Mouse (Mus musculus): ENCODE results near the gene Mettl7b. TPM values are rescaled to one million over a fixed set of nuclear protein-coding genes. Genes with fewer than 3 reads are reported as not detected.

Mettl7b gene
- polyA plus RNA-seq, 1 experiment from 2014 or later, result not detected

DNA sequence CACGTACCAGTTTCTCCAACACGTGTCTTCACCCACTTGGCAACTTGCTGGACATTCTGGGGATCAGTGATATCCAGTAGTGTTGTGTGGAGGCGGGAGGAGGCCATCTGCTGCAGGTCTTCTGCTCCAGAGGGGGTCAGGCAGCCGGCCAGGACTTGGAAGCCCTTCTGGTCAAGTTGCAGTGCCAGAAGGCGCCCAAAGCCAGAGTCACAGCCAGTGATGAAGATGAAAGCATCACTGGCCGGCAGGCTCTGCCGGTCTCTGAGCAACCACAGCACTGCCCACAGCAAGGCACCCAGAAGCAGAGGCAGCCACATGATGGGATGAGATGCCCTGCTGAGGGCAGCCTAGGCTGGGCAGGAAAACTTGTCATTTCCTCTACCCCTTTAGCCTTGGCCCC, 42.5 kb downstream of the Mettl7b start:
- WGBS (ENCODE audit: insufficient replicate concordance), result 62% methylated on average over 7 of the region's 7 CpGs
- no peak for ATAC-seq (ENCODE audit: insufficient read depth)
- Histone ChIP-seq H3K4me1 (replicated peaks) (peaks cover 46% of the 10 kb centered on the region), H3K4me2 (peak overlapping the region; percentile 28), H3K27me3 (no peaks in the 10 kb centered on the region), H3K36me3 (replicated peaks) (peaks cover 15% of the 10 kb centered on the region), H3K9me3 (replicated peaks) (no peaks in the 10 kb centered on the region), H3K9ac (no peak overlapping the region), H3K27ac (replicated peaks) (no peak overlapping the region), H3K4me3 (replicated peaks) (no peak overlapping the region)

DNA sequence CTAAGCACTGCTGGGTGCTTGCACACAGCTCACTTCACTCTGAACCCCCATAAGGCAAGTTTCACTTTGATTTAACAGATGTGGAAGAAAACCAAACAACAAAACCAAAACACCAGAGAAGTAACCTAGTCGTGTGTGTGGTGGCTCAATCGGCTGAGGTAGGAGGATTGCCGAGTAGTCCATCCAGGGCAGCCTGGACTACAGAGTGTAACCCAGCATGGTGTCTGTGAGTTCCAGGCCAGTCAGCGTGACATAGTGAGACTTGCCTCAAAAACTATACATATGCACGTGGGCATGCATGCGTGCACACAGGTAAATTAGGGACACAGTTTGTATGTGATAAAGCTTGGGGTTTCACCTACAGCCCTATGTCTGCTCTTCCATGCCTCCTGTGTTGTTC, 43.4 kb downstream of the Mettl7b start:
- 72% methylated on average over 6 of the region's 6 CpGs for WGBS (ENCODE audit: insufficient replicate concordance)
- Histone ChIP-seq H3K27me3 (peaks cover 7% of the 10 kb centered on the region; the same call in 1 of the 2 replicates), H3K4me3 (replicated peaks) (no peak overlapping the region), H3K27ac (replicated peaks) (no peak overlapping the region), H3K9me3 (replicated peaks) (no peaks in the 10 kb centered on the region), H3K4me1 (replicated peaks) (peaks cover 37% of the 10 kb centered on the region), H3K4me2 (no peak overlapping the region), H3K9ac (no peak overlapping the region), H3K36me3 (replicated peaks) (peaks cover 15% of the 10 kb centered on the region)
- ATAC-seq (ENCODE audit: insufficient read depth), result no peak

DNA sequence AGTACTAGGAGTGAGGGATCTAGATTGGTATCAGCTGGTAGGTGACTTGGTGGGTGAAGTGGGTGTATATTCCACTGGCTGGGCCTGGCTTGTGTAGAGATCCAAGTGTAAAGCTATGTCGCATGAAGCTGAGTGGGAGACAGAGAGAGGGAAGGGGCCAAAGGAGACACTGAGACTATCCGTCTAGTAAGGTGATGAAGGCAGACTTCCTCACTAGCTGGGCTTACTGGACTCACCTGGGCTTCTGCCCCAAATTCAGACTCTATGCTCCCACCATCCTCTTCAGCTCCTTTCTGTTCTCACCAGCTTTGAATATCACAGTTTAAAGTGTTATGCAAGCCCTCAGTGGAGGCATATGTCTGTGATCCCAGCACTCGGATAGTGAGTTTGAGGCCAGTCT, 44.1 kb downstream of the Mettl7b start:
- Histone ChIP-seq H3K36me3 (replicated peaks) (peaks cover 15% of the 10 kb centered on the region), H3K4me2 (no peak overlapping the region), H3K27me3 (peaks cover 14% of the 10 kb centered on the region; the same call in 1 of the 2 replicates), H3K9ac (no peak overlapping the region), H3K4me1 (replicated peaks) (peaks cover 30% of the 10 kb centered on the region), H3K27ac (replicated peaks) (no peak overlapping the region), H3K4me3 (replicated peaks) (no peak overlapping the region), H3K9me3 (replicated peaks) (no peaks in the 10 kb centered on the region)
- 74% methylated on average over 3 of the region's 3 CpGs for WGBS (ENCODE audit: insufficient replicate concordance)
- no peak for ATAC-seq (ENCODE audit: insufficient read depth)

DNA sequence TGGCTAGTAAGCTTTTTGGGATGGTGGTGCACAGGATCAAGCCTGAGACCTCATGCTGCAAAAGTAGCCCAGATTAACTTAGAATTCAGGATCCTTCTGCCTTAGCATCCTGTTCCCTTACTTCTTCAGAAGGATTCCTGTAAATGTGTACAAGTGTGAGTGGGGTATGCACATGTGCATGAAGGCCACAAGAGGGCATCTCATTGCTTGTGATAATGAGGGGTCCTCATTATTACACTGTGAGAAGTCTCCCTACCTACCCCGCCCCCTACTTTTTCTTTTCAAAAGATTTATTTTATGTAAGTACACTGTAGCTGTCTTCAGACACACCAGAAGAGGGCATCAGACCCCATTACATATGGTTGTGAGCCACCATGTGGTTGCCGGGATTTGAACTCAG, 45.2 kb downstream of the Mettl7b start:
- Histone ChIP-seq H3K4me1 (replicated peaks) (peaks cover 20% of the 10 kb centered on the region), H3K4me3 (replicated peaks) (no peak overlapping the region), H3K27me3 (peaks cover 25% of the 10 kb centered on the region), H3K4me2 (no peak overlapping the region), H3K36me3 (replicated peaks) (peaks cover 15% of the 10 kb centered on the region), H3K9ac (no peak overlapping the region), H3K9me3 (replicated peaks) (no peaks in the 10 kb centered on the region), H3K27ac (replicated peaks) (no peak overlapping the region)
- no peak for ATAC-seq (ENCODE audit: insufficient read depth)
- WGBS (ENCODE audit: insufficient replicate concordance), result 64% methylated on average over 2 of the region's 2 CpGs

DNA sequence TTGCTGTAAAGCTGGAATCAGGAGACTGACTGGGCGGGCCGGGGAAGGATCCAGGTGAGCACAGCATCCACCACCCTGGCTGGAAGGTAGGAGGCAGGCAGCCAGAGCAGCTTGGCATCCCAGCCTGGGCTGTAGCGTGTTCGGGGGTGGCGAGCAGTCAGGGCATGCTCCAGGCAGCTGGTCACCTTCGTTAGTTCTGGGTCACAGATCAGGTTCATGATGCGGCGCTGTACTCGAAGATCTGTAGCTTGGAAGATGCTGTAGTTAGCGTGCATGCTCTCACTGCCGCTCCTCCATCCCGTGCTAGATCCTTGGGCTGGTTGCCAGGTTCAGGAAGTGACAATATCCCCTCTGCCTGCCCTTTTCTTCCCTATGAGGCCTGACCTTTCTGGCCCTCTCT, 47.1 kb downstream of the Mettl7b start:
- Histone ChIP-seq H3K27me3 (peaks cover 44% of the 10 kb centered on the region), H3K4me2 (no peak overlapping the region), H3K9me3 (replicated peaks) (no peaks in the 10 kb centered on the region), H3K4me1 (replicated peaks) (peaks cover 17% of the 10 kb centered on the region; the same call in 1 of the 2 replicates), H3K27ac (replicated peaks) (no peak overlapping the region), H3K4me3 (replicated peaks) (no peak overlapping the region), H3K9ac (no peak overlapping the region), H3K36me3 (replicated peaks) (peaks cover 15% of the 10 kb centered on the region)
- WGBS (ENCODE audit: insufficient replicate concordance), result 78% methylated on average over 12 of the region's 12 CpGs
- ATAC-seq (ENCODE audit: insufficient read depth), result no peak

- Histone ChIP-seq H3K9ac (no peak overlapping the region), H3K27ac (replicated peaks) (no peak overlapping the region)
- no peak for ATAC-seq (ENCODE audit: insufficient read depth)
These were observed 47.6 kb downstream of the Mettl7b start for GRCm38 (mm10) chr10:128913219-128913618.

GRCm38 (mm10) chr10:128912791-128913190, 48.0 kb downstream of the Mettl7b start:
- Histone ChIP-seq H3K4me3 (replicated peaks) (no peak overlapping the region), H3K27ac (replicated peaks) (no peak overlapping the region), H3K4me1 (replicated peaks) (peaks cover 12% of the 10 kb centered on the region; the same call in 1 of the 2 replicates), H3K9ac (no peak overlapping the region), H3K27me3 (peaks cover 53% of the 10 kb centered on the region), H3K9me3 (replicated peaks) (no peaks in the 10 kb centered on the region), H3K36me3 (replicated peaks) (peaks cover 15% of the 10 kb centered on the region), H3K4me2 (no peak overlapping the region)
- no peak for ATAC-seq (ENCODE audit: insufficient read depth)
- 57% methylated on average over 4 of the region's 4 CpGs for WGBS (ENCODE audit: insufficient replicate concordance)

More at GRCm38 (mm10) chr10:128913219-128913618, 47.6 kb downstream of the Mettl7b start:
- H3K4me1 ChIP-seq (replicated peaks), result peaks cover 17% of the 10 kb centered on the region; the same call in 1 of the 2 replicates
- H3K4me3 ChIP-seq (replicated peaks), result no peak overlapping the region
- no peaks in the 10 kb centered on the region for H3K9me3 ChIP-seq (replicated peaks)
- H3K4me2 ChIP-seq, result no peak overlapping the region
- peaks cover 15% of the 10 kb centered on the region for H3K36me3 ChIP-seq (replicated peaks)
- WGBS (ENCODE audit: insufficient replicate concordance), result 17% methylated on average over 5 of the region's 5 CpGs
- H3K27me3 ChIP-seq, result peaks cover 48% of the 10 kb centered on the region

- H3K36me3 ChIP-seq (replicated peaks), result peaks cover 15% of the 10 kb centered on the region
- no peak for ATAC-seq (ENCODE audit: insufficient read depth)
- H3K4me3 ChIP-seq (replicated peaks), result no peak overlapping the region
- peaks cover 56% of the 10 kb centered on the region for H3K27me3 ChIP-seq
- no peaks in the 10 kb centered on the region for H3K9me3 ChIP-seq (replicated peaks)
- H3K27ac ChIP-seq (replicated peaks), result no peak overlapping the region
- H3K4me1 ChIP-seq (replicated peaks), result peaks cover 11% of the 10 kb centered on the region; the same call in 1 of the 2 replicates
- H3K4me2 ChIP-seq, result no peak overlapping the region
- WGBS (ENCODE audit: insufficient replicate concordance), result 56% methylated on average over 4 of the region's 4 CpGs
- no peak overlapping the region for H3K9ac ChIP-seq
These were observed 48.5 kb downstream of the Mettl7b start for GRCm38 (mm10) chr10:128912268-128912667.

- no peak for ATAC-seq (ENCODE audit: insufficient read depth)
- H3K27me3 ChIP-seq, result peaks cover 56% of the 10 kb centered on the region
- no peak overlapping the region for H3K27ac ChIP-seq (replicated peaks)
- no peaks in the 10 kb centered on the region for H3K9me3 ChIP-seq (replicated peaks)
- peaks cover 11% of the 10 kb centered on the region; the same call in 1 of the 2 replicates for H3K4me1 ChIP-seq (replicated peaks)
- 60% methylated on average over 6 of the region's 6 CpGs for WGBS (ENCODE audit: insufficient replicate concordance)
- H3K36me3 ChIP-seq (replicated peaks), result 0 out of 2 replicates have a peak, but pooled peaks cover 11% of the 10 kb centered on the region
- no peak overlapping the region for H3K9ac ChIP-seq
- H3K4me2 ChIP-seq, result peak overlapping the region; percentile 69; the same call in 1 of the 2 replicates
- no peak overlapping the region for H3K4me3 ChIP-seq (replicated peaks)
These were observed 49.4 kb downstream of the Mettl7b start for GRCm38 (mm10) chr10:128911430-128911829.

DNA sequence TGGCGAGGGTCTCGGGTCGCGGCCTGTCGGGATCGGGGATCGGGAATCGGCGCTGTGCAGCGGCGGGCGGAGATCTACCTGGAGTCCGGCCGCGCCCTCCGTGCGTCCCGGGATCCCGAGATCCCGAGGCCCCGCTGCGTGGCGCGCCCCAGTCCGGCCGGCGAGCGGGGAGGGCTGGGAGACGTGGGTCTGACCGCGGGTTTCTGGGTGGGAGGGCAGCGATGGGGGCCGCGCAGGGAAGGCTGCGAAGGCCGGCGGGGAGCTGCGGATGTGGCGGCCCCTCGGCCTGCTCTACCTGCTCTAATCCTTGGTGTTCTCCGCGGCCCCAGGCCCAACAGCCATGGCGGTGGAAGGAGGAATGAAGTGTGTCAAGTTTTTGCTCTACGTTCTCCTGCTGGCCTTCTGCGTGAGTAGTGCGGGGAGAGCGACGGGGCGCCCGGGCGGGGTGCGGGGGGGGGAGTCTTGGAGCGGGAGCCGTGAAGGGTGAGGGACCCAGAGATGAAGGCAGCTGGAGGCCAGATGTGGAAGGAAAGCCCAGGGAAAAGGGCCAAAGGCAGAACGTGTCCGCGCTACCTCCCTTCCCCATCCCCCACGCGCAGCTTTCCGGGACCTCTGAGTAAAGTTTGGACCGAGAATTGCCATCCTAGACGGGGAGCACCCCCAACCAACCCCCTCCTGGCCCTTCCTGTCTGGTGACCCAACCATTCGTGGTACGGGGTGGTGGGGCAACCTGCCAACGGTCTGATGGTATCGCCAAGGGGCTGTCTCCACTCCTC, 50.5 kb downstream of the Mettl7b start:
- Histone ChIP-seq H3K27me3 (peaks cover 56% of the 10 kb centered on the region), H3K4me1 (replicated peaks) (peaks cover 11% of the 10 kb centered on the region; the same call in 1 of the 2 replicates), H3K9me3 (replicated peaks) (no peaks in the 10 kb centered on the region), H3K4me3 (replicated peaks) (peak overlapping the region; percentile 60), H3K9ac (peak overlapping the region; percentile 53), H3K36me3 (replicated peaks) (0 out of 2 replicates have a peak, but pooled peaks cover 8% of the 10 kb centered on the region), H3K27ac (replicated peaks) (peak overlapping the region; percentile 29; the same call in 1 of the 2 replicates), H3K4me2 (peak overlapping the region; percentile 69)
- peak; percentile 14; the same call in 1 of the 2 replicates for ATAC-seq (ENCODE audit: insufficient read depth)
- WGBS (ENCODE audit: insufficient replicate concordance), result 2% methylated on average over 66 of the region's 66 CpGs

DNA sequence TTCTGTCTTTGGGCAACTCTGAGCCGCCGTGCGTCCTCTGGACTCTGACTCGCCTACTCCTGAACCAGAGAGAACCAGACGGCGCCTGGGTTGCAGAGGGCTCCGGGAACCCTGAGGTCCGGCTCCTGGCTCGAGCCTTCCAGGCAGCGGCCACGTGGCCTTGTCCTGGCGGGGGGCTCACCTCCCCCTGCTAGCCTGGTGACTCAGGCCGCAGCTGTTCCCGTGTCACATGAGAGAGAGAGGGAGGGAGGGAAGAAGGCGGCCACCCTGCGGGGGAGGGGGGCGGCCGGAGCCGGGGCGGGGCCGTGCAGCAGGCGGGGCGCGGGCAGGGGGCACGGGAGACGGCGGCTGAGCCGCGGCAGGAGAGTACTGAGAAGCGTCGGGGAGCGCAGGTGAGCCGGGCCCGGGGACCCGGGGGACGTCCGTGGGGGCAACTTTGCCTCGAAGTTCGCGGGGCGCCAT, 51.2 kb downstream of the Mettl7b start:
- Histone ChIP-seq H3K36me3 (replicated peaks) (0 out of 2 replicates have a peak, but pooled peaks cover 5% of the 10 kb centered on the region), H3K4me2 (peak overlapping the region; percentile 69), H3K9ac (peak overlapping the region; percentile 53), H3K27me3 (peaks cover 56% of the 10 kb centered on the region), H3K9me3 (replicated peaks) (no peaks in the 10 kb centered on the region), H3K27ac (replicated peaks) (peak overlapping the region; percentile 29; the same call in 1 of the 2 replicates), H3K4me3 (replicated peaks) (peak overlapping the region; percentile 60), H3K4me1 (replicated peaks) (peaks cover 11% of the 10 kb centered on the region; the same call in 1 of the 2 replicates)
- ATAC-seq (ENCODE audit: insufficient read depth), result peak; percentile 49
- 1% methylated on average over 40 of the region's 41 CpGs for WGBS (ENCODE audit: insufficient replicate concordance)

Measured in liver, embryonic 15.5 days (tissue).